Mouse (Mus musculus) cerebellum, adult 2 months (tissue): ENCODE measurements around the gene Wdr45.

Source experiments
- CTCF ChIP-seq: fragments of 200-500 bp; IDR thresholded peaks from 2 replicates; pipeline ENCODE4 v1.5.1; 2011; ENCODE audit warnings: low read depth, mild to moderate bottlenecking, control low read depth, low read length, moderate library complexity, borderline replicate concordance; ENCODE audit not compliant: insufficient read depth
- POLR2A ChIP-seq: fragments of 200-500 bp; IDR thresholded peaks from 2 replicates; pipeline ENCODE4 v1.6.1; 2011; ENCODE audit warnings: low read length, control low read depth, borderline replicate concordance; ENCODE audit not compliant: insufficient read depth

DNA sequence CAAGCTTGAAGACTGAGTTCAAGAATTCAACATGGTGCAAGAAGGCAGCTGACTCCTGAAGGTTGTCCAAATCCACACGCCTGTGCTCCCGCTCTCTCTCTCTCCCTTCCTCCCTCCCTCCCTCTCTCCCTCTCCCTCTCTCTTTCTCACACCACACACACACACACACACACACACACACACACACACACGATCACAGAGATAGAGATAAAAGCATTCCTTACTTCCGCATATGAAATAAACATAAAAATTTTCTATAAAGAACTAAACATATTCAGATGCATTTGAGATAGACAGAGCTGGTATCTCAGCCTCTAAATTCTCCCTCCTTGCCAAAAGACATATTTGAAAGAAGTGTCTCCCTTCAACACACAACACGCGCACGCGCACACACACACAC is 31.3 kb downstream of the Wdr45 start:
- no peak for TF ChIP-seq CTCF
- no peak for TF ChIP-seq POLR2A
